Mouse (Mus musculus) cerebellum, postnatal 4 days (tissue): Measurements from ENCODE around the gene Efcab2.

Source experiments
- DNase-seq, 2 experiments: peaks; one replicate each; pipeline ENCODE4 v3.0.0; 2022; ENCODE audit warnings: low spot score in 2 of 2, mixed read lengths in 1 of 2

The Efcab2 gene

DNA sequence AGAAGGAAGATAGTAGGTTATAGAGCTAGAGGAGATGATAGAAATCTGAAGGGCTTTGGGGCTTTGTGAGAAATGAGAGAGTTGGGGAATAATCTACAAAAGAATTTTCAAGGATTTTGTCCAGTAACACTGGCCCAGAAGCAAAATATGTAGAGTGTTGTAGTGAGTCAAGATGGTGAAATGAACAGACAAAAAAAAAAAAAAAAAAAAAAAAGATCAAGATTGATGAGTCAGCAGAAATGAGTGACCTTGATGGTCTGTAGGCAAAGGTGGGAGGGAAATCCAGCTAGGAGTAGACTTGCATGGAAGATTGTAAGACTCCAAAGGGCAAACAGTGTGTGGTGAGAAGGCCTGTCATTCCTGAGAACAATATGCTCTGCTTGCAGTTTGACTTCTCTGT, 78.0 kb downstream of the Efcab2 start:
- no peak for DNase-seq

DNA sequence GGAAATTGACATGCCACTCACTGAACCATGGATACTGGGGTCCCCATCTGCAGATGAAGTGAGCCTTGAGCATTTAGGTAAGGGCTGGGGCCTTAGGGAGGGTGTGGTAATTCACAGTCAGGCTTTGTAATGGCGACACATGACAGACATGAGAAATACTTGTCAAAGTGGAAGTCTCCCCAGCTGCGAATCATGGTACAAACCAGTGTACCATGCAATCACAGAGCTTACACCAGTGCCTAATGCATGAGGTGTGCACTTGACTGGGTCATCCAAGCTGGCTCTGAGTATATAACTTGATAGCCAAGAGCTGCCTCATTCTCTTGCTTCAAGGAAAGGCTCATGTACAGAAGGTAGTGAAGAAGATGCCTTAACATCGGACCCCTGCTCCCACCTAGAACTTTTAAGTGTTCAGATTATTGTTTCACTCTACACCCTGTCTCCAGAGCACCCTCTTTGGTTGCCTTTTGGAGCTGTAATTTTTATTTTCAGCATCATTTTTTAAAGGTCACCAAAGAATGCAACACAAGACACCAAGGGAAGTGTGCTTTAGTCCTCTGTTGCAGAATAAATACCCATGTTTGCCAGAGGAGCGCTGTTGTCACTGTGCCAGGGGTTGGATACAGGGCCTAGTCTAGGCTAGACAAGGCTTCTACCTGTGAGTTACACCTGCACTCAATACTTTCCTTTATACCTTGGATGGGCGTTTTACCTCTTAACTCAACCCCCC, 79.4 kb downstream of the Efcab2 start:
- DNase-seq, result no peak

DNA sequence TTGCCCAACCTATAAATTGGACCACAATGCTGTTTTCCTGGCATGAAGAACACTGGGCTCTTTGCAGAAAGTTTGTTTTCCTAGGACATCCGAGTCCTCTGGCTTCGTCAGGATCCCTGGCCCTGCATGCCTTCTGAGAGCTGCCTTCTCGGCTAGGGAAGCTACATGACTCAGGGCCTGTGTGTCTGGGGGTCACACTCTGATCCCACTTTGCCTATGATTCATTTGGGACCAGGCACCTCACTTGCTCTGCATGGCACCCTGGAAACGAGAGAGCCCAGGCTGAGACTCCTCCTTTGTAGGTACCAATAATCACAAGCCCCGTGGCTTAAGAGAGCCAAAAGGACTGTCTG, 80.0 kb downstream of the Efcab2 start:
- DNase-seq, result no peak

DNA sequence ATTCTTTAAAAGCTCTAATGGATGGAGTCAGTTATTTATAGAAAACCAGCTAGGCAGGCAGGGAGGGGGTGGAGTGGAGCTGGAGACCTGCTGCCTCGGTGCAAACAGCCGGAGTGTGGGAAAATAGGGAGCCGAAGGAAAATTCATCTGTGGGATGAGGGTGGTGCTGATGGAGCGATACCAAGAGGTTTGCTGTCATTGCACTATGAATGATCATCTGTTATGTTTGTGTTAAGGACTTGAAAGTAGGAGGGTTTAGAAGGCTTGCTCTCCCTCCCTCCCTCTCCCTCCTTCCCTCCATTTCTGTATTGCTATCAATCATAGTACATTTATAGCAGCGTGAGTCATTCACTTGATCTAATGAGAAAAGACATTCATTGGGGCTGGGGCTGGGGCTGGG, 80.9 kb downstream of the Efcab2 start:
- DNase-seq, result no peak

DNA sequence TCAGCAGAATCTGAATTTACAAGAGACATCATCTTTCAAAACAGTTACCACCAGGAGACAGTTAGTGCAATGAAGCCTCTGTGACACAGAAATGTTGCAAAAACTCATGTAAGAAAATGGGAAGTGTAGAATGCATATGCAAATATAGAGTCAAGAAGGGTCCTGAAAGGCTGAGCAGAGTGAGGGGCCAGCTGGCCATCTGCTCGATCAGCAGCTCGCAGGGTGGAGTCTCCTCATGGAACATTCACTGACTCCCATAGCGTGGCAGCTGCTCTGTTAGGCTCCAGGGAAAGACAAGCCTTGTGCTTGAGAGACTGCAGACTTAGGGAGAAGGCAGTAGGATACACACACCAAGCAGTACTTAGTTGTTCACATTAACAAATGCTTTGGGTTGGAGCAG, 83.2 kb downstream of the Efcab2 start:
- peak in 1 of 2 experiments; percentile 11 for DNase-seq

DNA sequence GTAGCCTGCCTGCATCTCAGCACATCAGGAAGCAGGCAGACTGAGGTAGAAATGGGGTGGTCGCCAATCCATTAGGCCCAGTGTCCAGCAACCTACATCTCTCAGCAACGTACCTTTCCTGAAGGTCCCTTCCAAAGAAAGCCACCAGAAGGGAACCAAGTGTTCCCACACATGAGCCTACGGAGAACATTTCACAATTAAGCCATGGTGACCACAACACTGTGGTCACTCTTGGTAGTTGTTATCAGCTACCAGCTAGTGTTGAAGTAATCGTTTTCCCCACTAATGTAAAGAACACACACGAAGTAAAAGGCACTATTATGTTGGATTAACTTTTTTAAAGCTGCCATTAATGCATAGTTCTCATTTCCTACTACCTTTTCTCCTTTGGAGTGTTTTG, 85.8 kb downstream of the Efcab2 start:
- no peak for DNase-seq

DNA sequence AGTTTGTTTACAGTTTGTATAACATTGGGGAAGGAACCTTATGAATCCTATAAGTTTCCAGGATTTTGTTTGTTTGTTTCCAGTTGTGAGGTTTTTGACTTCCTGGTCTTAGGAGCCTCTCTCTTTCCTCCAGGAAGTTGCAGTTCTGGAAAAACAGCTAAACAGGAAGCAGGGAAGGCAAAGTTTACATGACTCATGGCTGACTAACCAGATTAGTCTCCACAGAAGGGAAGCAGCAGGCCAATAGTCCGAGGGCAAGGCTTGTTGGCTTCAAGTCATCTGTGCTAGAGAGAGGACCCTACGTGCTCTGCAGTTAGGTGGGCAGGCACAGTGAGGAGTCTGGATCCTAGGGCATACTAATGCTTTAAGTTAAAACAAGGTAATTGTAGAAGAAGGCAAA, 86.6 kb downstream of the Efcab2 start:
- DNase-seq, result no peak

DNA sequence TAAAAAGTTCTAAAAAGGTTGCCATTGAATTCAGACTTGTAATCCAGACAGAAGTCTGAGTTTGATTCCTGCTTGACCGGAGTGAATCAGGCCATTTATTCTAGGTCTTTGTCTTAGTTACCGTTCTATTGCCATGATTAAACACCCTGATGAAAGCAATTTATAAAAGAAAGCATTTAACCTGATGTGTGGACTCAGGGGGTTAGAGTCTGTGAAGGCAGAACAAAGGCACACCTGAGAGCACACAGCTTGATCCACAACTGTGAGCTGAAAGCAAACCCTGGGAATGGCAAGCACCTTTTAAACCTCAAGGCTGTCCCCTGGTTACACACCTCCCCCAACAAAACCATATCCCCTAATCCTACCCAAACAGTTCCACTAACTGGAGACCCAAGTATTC, 90.3 kb downstream of the Efcab2 start:
- DNase-seq, result no peak

DNA sequence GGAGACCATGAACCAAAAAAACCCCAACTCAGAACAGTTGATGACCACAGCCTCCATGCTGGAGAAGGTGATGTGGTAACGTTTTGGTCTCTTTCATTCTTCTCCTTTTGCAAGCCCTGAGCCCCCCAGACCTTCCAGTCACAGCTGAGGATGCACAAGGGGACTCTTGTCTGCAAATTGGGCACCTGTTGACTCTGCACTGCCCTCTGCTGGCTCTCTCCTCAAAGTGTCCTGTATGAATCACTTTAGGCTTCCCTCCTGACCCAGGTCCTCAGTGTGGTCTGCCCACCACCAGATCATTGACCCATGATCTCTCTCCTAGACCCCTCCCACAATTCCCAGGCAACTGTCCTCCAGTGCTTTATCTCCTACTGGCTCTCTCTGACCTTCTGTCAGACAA, 91.0 kb downstream of the Efcab2 start:
- peak in 1 of 2 experiments; percentile 17 for DNase-seq

DNA sequence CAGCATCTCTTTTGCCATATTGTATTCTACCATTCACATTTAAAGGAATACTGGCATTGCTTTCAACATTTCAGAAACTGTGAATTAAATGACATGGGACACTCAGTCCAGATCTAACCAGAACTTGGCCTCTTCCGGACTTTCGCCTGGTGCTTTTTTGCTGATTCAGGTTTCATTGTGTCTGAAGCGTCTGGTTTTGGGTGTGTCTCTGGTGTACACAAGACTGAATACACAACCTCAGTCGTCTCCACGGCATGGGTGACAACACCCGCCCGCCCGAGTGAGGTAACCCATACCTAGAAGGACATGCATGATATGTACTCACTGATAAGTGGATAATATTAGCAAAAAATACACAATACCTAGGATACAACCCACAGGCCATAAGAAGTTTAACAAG, 101.1 kb downstream of the Efcab2 start:
- no peak for DNase-seq

DNA sequence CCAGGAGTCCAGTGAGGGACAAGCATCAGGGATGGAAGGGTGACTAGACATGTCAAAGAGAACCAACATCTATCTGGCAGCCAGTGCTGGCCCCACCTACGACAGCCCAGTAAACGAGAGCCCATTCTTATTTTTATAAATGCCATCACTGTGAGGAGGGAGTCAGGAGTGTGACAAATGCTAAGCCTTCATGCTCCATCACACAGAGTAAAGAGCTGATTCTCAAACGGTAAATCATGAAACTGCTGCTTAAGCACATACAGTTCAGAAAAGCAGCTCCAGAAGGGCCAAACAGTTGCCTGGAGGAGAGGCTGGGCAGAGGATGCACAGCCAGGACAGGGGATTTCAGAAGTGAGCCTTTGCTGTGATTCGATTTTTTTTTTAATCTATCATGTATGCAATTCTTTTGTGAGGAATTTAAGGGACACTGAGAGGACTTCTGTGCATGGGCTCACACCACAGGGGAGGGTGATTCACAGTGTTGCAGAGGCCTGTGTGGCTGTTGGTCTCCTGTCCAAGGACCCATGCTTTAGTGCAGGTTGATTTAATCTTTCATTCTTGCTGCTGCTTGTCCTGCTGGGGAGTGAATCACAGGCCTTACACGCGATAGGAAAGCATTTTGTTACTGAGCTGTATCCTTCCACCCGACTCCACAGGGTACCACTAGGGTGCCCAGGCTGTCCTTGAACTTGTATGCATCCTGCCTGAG, 106.6 kb downstream of the Efcab2 start:
- no peak for DNase-seq

DNA sequence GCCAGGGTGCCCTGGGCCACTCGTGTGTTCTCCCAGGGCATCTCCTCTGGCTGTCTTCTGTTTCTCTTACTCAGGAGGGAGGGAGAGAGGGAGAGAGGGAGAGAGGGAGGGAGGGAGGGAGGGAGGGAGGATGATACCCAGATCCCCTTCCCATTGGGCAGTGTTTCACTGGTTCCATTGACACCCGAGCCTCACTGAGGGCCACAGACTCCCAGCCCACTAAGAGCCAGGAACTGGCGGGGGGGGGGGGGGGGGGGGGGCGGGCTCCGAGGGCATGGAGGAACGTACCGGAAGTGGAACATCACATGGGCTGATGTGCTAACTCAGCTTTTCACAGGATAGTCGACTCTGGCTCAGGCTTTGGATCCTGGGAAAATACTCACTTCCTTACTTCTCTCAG, 108.1 kb downstream of the Efcab2 start:
- DNase-seq, result no peak

DNA sequence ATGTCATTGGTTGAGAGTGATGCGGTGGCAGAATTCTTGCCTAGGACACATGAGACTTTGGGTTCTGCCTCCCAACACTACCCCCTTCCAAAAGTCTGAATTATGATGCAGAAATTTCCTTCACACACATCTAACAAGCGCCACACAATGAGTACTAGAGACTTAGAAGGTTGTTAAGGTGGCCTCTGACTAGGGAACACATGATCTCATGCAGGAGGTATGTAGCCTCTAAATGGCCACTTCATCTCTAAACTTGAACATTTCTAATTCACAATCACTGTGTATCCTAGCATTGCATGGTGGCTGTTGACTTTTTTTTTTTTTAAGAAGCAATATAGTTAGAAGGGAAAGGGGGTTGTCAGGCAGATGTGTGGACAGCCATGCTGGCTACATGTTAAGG, 110.0 kb downstream of the Efcab2 start:
- DNase-seq, result no peak

DNA sequence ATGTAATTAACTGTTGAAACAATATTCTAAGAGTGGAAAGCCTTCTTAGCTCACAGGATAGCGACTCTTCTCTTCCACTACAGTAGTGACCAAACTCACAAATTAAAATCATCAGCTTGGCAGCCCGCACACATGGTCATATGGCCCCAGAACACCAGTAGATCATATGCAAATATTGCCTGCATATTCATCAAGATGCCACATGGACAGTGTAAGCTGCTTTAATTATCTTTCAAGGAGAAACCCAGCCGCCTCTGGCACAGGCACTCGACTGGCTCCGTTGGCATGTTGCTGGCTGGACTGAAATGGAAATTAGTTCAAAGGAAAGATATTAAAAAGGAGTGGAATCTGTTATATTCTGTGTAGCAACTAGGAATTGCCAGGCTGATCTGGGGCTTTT, 116.5 kb downstream of the Efcab2 start:
- peak in 1 of 2 experiments; percentile 21 for DNase-seq

DNA sequence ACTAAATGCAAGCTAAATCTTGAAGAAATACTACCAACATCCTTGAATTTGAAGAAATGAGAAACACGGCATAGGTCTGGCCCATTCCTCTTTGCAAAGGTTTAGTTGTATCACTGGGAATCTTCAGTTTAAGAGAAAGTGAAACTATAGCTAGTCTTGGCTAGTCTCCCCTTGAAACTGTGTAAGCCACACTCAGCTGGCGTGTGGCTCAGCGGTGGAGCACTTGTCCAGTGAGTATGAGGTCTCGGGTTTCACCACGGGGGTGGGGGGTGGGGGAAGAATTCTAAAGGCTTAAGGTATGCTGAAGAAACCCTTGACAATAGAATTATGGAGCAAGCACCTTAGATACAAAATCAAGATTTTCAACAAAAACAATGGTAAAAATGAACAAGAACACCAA, 117.3 kb downstream of the Efcab2 start:
- no peak for DNase-seq

DNA sequence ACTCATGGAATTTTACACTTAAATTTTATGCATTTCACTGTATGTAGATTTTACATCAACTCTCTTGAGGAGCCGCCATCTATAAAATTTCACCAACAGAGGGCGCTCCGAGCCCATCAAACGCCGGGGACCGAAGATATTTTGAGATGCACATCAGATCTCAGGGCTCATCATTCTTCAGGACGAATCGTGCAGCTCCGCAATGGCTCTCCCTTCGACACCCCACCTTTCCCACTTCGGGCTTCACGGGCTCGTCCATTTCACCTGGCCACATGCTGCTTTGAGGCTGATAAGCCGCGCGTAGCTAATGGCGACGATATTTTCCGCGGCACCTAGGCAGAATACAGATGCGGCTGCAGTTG, 121.3 kb downstream of the Efcab2 start:
- DNase-seq, result peak; percentile 61 to 83

DNA sequence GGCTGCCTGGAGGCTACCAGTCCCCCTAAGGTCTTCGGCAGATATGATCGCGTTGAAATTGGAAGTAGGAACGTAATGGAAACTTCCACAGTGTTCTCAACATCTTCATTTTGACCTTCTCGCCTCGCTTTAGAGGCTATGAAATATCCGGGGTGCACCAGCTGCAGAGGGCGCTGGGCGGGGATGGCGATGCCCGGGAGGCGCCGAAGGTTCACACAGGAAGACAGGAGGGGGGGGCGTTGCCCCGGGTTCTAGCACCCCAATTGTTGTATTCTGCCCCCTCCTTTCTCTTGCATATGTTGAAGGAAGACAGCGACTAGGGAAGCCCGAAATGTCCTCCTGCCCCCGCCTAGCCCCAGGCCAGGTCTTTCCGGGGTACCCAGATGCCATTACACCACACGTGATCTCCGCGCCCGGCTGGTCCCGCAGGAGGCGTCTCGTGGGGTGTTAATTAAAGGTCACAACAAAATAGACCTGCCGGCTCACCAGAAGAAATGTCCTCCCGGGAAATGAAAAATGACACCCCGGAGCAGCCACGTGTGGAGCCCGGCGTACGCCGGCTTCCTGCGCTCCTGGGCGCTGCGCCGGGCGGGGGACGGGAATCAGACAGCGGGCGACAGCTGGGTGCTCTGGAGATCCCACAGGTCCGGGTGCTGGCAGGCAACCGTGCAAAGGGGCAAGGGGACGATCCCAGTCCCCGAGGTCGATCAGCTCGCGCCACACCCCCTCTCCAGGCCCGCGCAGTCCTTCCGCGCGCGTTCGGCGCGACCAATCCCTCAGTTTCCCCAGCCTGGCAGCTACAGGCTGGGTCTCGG, 121.9 kb downstream of the Efcab2 start:
- DNase-seq, result peak in 1 of 2 experiments; percentile 24

DNA sequence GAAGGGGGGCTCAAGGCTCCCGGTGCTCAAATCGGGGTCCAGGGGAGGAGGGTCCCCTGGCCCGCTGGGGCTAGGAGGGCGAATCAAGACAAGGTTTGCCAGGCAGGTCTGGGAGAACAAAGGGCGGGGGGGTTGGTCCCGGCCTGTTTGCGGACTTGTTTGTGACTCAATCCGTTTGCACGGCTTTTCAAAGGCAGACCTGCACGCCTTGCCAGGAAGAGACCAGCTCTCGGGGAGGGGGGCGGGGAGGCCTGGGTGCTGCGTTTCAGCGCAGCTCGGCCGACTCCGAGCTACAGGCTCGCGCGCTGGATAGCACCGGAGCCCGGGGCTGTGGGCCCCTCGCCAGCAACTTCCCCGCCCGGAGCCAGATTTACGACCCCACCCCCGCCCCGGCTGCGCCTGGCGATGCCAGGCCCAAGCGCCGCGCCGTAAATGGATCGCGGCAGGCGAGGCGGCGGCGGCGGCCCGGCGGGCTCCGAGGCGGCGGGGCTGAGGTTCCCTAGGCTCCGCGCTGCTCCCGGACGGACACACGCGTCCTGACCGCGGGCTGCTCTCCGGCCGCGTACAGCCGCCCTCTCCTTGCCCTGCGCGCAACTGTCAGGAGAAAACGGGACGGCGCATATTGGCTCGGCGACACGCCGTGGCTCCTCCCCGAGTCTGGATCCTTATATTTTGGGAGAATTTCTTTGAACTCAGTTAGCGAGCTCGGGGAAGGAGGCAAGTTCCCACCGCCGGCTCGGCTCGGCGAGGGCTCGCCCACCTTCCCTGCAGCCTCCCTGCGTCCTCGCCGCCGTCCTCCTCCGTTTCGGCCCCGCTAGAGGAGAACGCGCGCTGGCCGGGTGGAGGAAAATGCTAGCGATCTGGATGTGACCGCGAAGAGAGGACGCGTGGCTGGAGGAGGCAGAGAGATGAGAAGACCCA, 122.8 kb downstream of the Efcab2 start, which contains the start of gene Kif26b:
Kif26b (plus strand) TSS at position 695 of the 921 bp plus-strand sequence.
- peak; percentile 40 to 59 for DNase-seq

DNA sequence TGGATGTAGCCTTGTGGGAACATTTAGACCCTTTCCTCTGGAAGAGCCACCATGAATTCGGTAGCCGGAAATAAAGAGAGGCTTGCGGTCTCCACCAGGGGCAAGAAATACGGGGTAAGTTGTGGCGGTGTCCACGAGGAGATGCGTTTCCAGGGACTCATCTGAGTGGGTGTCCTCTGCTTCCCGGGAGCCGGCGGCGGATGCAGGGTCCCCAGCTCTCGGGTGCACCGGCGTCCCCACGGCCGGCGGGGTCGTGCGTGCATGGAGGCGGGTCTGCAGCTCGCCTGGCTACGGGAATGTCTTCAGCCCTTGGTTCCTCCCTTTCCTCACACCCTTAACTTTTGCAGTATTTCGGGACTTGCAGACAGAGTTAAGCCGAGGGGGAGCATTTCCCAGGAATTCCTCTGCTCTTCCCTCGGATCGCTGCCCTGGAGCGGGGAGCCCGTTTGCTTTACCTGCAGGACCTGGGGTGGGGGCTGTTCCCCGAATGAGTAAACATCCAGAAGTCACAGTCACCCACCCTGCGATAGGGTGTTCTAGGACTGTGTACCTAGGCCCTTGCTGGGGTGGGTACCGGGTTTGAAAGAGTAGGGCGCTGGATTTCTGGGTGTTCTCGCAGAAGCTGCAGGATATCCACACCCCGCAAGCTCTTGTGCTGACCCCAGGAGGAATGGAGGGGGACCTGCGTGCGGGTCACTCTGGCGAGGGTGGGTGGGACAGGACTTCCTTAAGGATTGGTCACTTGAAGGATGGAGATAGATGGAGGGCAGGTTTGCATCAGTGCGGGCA, 123.8 kb downstream of the Efcab2 start:
- peak in 1 of 2 experiments; percentile 31 for DNase-seq

DNA sequence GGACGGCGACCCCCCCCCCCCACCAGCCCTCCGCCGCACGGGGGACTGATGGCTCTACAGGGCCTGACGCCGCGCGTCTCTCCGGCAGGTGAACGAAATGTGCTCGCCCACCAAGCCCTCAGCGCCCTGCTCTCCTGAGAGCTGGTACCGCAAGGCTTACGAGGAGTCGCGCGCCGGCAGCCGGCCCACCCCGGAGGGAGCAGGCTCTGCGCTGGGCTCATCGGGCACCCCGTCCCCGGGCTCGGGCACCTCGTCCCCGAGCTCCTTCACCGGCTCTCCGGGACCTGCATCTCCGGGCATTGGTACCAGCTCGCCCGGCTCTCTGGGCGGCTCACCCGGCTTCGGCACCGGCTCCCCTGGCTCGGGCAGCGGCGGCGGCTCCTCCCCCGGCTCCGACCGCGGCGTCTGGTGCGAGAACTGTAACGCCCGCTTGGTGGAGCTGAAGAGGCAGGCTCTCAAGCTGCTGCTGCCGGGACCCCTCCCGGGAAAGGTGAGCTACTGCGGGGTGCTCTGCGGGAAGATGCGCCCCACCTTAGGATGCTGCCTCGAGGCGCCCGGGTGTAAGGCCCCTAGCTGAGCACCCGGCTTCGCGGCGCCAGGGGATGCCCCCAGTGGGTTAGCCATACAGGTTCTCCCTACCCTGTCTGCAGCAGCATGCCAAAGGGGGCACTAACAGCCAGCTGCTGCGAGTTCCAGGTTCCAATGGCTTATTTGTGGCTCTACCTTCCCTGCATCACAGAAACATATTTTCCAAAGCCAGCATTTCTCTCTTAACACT, 124.6 kb downstream of the Efcab2 start:
- peak; percentile 77 to 85 for DNase-seq
